Mouse (Mus musculus) cerebellum, adult 18-20 months (tissue): ENCODE measurements at regions not wholly inside any gene's neighbourhood (a gene's known extent, or its start where the extent isn't known, plus 50 kb on each side); places are given as distances from the start of the nearest gene placed in this dataset.
A peak's percentile ranks its signal among the peaks of the same experiment; 100 is the strongest.

Source experiments
- DNase-seq, 2 experiments: peaks; one replicate each; pipeline ENCODE4 v3.0.0; 2021

- peak; percentile 28 to 49 for DNase-seq
These were observed 62.9 kb upstream of the Gm2310 start for GRCm38 (mm10) chr15:8582676-8583075.

GRCm38 (mm10) chr15:8581146-8581913, 61.6 kb upstream of the Gm2310 start:
- DNase-seq: no peak

DNA sequence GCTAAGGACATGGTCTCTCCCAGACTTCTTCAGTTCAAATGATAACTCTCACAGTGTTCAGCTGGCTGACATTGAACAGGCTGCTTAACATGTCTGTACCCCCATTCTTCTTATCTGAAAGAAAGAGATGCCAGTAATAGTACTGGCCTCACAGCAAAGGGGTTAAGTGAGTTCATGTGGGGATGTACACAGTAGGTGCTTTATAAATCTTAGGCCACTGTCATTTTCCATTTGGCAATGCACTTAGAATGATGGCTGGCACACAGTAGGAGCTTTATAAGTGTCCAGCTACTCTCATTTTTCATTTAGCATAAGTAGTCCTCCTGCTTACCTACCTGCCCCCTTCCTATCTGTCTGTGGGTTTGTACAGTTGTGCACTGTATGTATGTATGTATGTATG, 60.3 kb upstream of the Gm2310 start:
- no peak for DNase-seq

DNA sequence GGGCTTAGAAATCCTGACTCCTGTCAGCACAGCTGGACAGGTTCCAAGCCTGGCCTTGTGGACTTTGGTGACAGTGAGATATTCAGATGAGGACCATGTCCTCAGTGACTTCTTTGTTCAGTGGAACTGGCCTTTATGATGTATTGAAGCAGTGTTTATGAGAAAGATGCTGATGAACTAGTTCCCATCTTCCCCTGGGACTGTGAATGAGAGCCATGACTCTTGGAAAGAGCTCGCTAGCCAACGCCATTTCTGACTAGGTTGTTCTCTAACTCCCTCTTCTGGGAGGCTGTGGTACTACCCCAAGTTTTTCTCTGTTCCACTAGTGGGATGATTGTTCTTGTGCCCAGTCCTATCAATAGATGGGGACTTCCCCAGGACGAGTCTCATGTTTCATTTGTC, 57.7 kb upstream of the Gm2310 start:
- peak; percentile 18 to 32 for DNase-seq

DNA sequence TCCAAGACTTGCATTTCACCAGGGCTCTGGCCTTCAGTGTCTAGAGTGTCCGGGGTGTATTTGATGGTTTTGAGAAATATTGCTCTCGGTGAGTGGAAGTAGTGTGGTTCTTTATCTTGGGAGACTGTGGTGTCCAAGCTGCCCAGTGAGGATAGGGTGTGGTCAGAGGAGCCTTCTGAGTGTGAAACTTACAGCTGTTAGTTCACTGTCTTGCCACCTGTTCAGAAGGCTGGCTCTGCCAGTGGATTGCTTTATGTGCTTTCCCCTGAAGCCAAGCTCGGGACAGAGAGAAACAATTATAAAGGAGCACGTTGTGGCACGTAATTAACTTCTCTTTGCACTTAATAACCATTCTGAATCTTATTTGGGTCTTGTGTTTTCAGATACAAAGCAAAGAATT, 57.2 kb upstream of the Gm2310 start:
- DNase-seq: no peak

DNA sequence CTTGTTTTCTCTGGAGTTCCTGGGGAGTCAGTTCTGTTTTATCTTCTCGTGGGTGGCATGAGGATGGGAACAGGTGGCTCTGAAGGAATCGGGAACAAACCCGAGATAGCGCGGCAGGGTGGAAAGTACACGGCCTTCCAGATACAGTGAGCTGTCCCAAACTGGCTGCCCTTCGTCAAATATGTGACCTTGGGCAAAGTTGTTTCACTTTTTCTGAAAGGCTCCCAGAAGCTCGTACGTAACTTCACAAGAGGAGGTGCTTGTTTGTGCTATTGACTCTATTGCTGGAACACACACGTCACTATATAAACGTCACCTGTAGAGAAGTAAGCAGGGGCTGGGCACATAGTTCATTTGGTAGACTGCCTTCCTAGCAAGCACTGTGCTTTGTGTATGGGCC, 49.9 kb upstream of the Gm2310 start:
- peak in 1 of 2 experiments; percentile 40 for DNase-seq
